Mouse (Mus musculus) limb, embryonic 14.5 days (tissue): ENCODE results near the gene Sirt6. TPM values are rescaled to one million over a fixed set of nuclear protein-coding genes. Genes with fewer than 3 reads are reported as not detected.

Source experiments
- ATAC-seq: fragments of 200-750 bp; cut with Nextera tagmentation; 2 replicates; pipeline ENCODE4 v1.8.0; 2017; ENCODE audit warnings: low read depth, moderate number of reproducible peaks, moderate TSS enrichment; ENCODE audit not compliant: low FRiP score
- DNase-seq: peaks from one replicate; pipeline ENCODE4 v3.0.0-alpha.2; 2015; ENCODE audit warnings: low spot score
- H3K27ac ChIP-seq: fragments of 300-500 bp; sonication (generic); replicated peaks from 2 replicates; pipeline ENCODE4 v1.5.1; 2014; ENCODE audit warnings: low read depth, mild to moderate bottlenecking, low read length, moderate library complexity, mixed read lengths
- H3K27me3 ChIP-seq: fragments of 300-500 bp; sonication (generic); 2 replicates; pipeline ENCODE4 v1.6.1; 2014; ENCODE audit warnings: low read length, mixed read lengths; ENCODE audit not compliant: control insufficient read depth, insufficient read depth
- H3K36me3 ChIP-seq: fragments of 300-500 bp; sonication (generic); 2 replicates; pipeline ENCODE4 v1.6.1; 2014; ENCODE audit warnings: mild to moderate bottlenecking, low read length, moderate library complexity, mixed read lengths; ENCODE audit not compliant: control insufficient read depth, insufficient read depth
- H3K4me1 ChIP-seq: fragments of 300-500 bp; sonication (generic); 2 replicates; pipeline ENCODE4 v1.6.1; 2014; ENCODE audit warnings: antibody characterized with exemption, low read length, mixed read lengths; ENCODE audit not compliant: control insufficient read depth, insufficient read depth
- H3K4me2 ChIP-seq: fragments of 300-500 bp; sonication (generic); replicated peaks from 2 replicates; pipeline ENCODE4 v1.6.1; 2014; ENCODE audit warnings: low read depth, mild to moderate bottlenecking, low read length, moderate library complexity; ENCODE audit not compliant: severe bottlenecking
- H3K4me3 ChIP-seq: fragments of 300-500 bp; sonication (generic); replicated peaks from 2 replicates; pipeline ENCODE4 v1.5.1; 2014; ENCODE audit warnings: low read length
- H3K9ac ChIP-seq: fragments of 300-500 bp; sonication (generic); 2 replicates; pipeline ENCODE4 v1.6.1; 2014; ENCODE audit warnings: mild to moderate bottlenecking, low read depth, low read length, moderate library complexity; ENCODE audit not compliant: severe bottlenecking
- H3K9me3 ChIP-seq: fragments of 300-500 bp; sonication (generic); 2 replicates; pipeline ENCODE4 v1.6.1; 2016; ENCODE audit warnings: low read length; ENCODE audit not compliant: control insufficient read depth
- POLR2A ChIP-seq: fragments of 200-500 bp; IDR thresholded peaks from 2 replicates; pipeline ENCODE4 v1.8.0; 2012; ENCODE audit warnings: inconsistent platforms, mild to moderate bottlenecking, moderate library complexity, borderline replicate concordance; ENCODE audit not compliant: insufficient read depth, insufficient read length; ENCODE audit errors: extremely low read depth
- WGBS: fragments of 180-500 bp; shearing (Covaris S2); extraction: QIAGEN DNeasy Blood & Tissue Kit; methylation state at CpG from one replicate; pipeline ENCODE4 v1.1.7; 2014; 5-methylcytosine and 5-hydroxymethylcytosine counted together
- polyA plus RNA-seq, 2 experiments: library from polyadenylated mRNA; depleted of rRNA in 1 of 2; stranded (reverse) in 1 of 2; unstranded in 1 of 2; fragments of >200 nt; fragmentation: Nextera tagmentation in 1 of 2; extraction: Ambion mirVana in 1 of 2; gene quantifications; 2 replicates each; pipeline versions ENCODE4 v1.2.1 to v1.2.3; 2012 to 2014

Gene Sirt6
- polyA plus RNA-seq, 2 experiments: 39.5 to 70.7 TPM

DNA sequence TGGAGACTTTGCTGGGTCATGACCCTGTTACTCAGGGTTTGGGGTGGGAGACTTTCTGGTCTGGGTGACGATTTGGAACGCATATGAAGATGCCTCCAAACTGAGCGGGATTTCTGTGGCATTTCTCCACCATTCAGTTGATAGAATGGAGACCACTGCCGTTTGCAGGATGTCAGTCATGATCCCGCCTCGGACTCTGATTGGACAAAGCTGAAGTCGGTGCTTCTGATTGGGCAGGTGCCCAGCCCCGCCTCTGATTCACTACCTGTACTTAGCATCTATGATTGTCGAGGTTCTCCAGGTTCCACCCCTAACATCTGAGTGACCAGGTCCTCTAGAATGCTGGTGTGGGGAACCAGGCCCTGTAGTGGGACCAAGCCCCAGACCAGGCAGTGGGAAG is 6.8 kb downstream of the Sirt6 start:
- Histone ChIP-seq H3K9me3 (no peaks in the 10 kb centered on the region), H3K9ac (no peak overlapping the region), H3K4me1 (peaks cover 3% of the 10 kb centered on the region; the same call in 1 of the 2 replicates), H3K36me3 (peaks cover 48% of the 10 kb centered on the region), H3K4me3 (no peak overlapping the region), H3K4me2 (no peak overlapping the region), H3K27me3 (no peaks in the 10 kb centered on the region), H3K27ac (no peak overlapping the region)
- no peak for ATAC-seq
- WGBS: 49% methylated on average over 9 of the region's 9 CpGs
- no peak for TF ChIP-seq POLR2A
- no peak for DNase-seq

DNA sequence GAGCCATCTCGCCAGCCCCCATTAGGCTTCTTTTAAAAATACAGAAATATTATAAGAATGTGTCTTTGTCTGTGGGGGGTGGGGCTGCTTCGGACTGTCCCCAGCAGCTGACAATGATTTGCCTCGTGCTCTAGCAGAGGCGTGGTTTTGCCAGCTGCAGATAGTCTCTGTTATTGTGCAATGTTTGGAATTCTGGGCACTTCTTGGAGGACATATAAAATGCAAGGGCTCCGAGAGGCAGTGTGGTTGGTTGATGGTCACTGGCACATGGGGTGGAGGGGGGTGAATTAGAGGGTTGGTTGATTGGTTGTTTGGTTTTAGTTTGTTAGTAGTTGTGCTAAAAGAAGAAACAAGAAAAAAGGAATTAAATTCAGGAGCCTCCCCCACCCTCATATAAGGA is 7.6 kb downstream of the Sirt6 start:
- Histone ChIP-seq H3K36me3 (peaks cover 40% of the 10 kb centered on the region), H3K9me3 (no peaks in the 10 kb centered on the region), H3K27me3 (no peaks in the 10 kb centered on the region), H3K4me1 (peaks cover 11% of the 10 kb centered on the region), H3K9ac (no peak overlapping the region), H3K4me2 (no peak overlapping the region), H3K4me3 (no peak overlapping the region), H3K27ac (no peak overlapping the region)
- no peak for TF ChIP-seq POLR2A
- no peak for ATAC-seq
- no peak for DNase-seq
- WGBS: 75% methylated on average over 5 of the region's 5 CpGs

DNA sequence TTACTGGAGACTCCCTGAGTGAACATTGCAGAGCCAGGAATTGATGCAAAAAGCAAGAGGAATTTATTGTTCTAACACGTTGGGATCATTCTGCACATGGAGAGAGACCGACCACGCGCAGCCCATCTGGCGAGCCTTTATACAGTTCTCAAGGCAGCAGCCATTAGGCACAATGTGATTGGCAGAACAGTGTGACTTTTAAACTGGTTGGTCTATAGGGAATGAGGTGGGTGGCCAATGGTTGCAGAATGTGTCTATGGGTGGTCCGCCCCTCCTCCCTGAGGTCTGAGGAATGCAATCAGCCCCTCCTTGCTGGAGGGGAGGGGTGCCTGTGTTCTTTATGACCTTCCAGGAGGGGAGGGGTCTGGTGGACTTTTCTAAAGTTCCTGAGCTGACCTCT is 12.1 kb downstream of the Sirt6 start:
- Histone ChIP-seq H3K36me3 (no peaks in the 10 kb centered on the region), H3K9ac (no peak overlapping the region), H3K27me3 (no peaks in the 10 kb centered on the region), H3K27ac (peak overlapping the region; percentile 40; the same call in 1 of the 2 replicates), H3K4me1 (peaks cover 12% of the 10 kb centered on the region), H3K9me3 (no peaks in the 10 kb centered on the region), H3K4me3 (no peak overlapping the region), H3K4me2 (no peak overlapping the region)
- peak; percentile 66 for DNase-seq
- ATAC-seq: peak; percentile 75
- WGBS: 19% methylated on average over 6 of the region's 6 CpGs
- no peak for TF ChIP-seq POLR2A

DNA sequence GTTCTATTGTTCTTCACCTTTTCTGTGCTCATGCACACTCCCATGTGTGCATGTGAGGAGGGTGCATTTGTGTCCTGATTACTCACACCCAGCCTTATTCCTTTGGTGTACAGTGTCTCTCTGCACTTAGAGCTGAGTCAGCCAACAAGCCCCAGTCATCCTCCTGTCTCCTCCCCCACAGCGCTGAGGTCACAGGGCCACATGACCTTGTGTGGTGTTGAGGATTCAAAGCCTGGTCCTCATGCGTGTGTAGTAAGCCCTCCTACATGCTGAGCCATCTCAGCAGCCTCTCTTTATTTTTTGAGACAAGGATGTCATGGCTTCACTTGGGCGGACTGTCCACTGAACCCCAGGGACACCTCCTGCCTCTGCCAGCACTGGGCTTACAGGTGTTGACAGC is 14.8 kb downstream of the Sirt6 start:
- 63% methylated on average over 3 of the region's 3 CpGs for WGBS
- no peak for DNase-seq
- ATAC-seq: no peak
- no peaks in the 10 kb centered on the region for H3K36me3 ChIP-seq
- H3K27ac ChIP-seq: no peak overlapping the region
- no peak for TF ChIP-seq POLR2A
- no peak overlapping the region for H3K9ac ChIP-seq
- no peaks in the 10 kb centered on the region for H3K9me3 ChIP-seq
- H3K4me1 ChIP-seq: peaks cover 12% of the 10 kb centered on the region
- H3K4me2 ChIP-seq: no peak overlapping the region
- H3K27me3 ChIP-seq: no peaks in the 10 kb centered on the region
- H3K4me3 ChIP-seq: no peak overlapping the region

DNA sequence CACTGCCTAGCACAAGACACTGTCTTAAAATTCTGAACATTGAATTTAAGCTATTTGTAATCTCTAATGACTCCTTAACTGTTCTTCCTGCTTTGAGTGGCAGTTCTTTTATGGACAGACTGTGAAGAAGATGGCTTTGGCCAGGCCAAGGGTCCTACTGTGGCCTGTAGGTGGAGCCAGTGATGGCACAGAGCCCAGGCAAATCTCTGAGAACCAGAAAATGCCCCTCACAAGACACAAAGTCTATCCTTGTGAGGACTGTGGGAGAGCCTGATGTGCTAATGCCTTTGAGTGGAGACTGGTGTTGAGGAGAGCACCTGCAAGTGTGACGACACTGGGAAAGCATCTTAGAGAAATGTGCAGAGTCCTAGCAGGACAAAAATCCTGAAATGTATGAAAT is 19.3 kb downstream of the Sirt6 start:
- no peak overlapping the region for H3K9ac ChIP-seq
- H3K4me2 ChIP-seq: no peak overlapping the region
- no peak for TF ChIP-seq POLR2A
- H3K27me3 ChIP-seq: no peaks in the 10 kb centered on the region
- H3K36me3 ChIP-seq: no peaks in the 10 kb centered on the region
- H3K4me1 ChIP-seq: peaks cover 14% of the 10 kb centered on the region
- WGBS: 88% methylated on average over 1 of the region's 1 CpGs
- ATAC-seq (no peak), DNase-seq (no peak)
- H3K9me3 ChIP-seq: no peaks in the 10 kb centered on the region
- H3K4me3 ChIP-seq: no peak overlapping the region
- H3K27ac ChIP-seq: no peak overlapping the region

DNA sequence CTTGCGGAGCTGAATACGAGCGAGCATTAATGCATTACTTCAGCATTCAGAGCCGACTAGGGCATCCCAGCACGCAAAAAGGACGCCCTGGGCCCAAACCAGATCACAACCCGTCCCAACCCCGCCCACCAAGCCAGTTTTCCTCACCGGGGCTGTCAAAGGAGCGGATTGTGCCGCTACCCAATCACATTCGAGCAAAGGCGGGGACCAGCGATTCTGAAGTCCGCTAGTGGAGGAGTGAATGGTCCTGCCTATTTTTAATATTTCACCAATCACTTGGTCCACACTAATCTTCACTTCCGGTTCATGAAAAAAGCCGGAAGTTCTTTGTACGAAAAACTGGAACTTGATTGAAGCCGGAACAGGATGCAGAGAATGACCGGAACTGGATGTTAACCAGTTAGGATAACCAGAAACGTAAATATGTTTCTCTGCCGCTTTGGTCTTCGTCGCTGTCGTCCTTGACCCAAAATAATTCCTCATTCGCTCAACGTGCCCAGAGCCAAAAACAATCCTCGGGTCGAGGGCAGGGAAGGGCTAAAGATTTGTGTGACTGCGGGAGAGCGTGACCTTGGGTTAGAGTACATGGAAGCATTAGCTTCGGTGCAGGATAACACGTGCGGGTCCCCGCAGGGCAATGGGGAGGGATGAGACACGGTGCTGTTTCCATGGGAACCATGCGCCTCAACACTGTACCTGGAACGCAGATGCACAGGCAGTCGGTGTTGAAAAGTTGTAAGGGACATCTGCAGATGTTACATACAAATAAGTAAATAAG is 21.4 kb downstream of the Sirt6 start, which contains the start of gene BC025920:
TSS of gene BC025920 (plus strand) at position 297 of the 778 bp plus-strand sequence.
- Histone ChIP-seq H3K4me1 (peaks cover 23% of the 10 kb centered on the region), H3K4me3 (peak within 1 kb of the TSS; percentile 62), H3K27ac (peak within 1 kb of the TSS; percentile 91), H3K9ac (peak within 1 kb of the TSS; percentile 60), H3K36me3 (no peaks in the 10 kb centered on the region), H3K4me2 (peak within 1 kb of the TSS; percentile 97), H3K9me3 (no peaks in the 10 kb centered on the region), H3K27me3 (no peaks in the 10 kb centered on the region)
- under 1% methylated on average over 39 of the region's 39 CpGs for WGBS
- peak; percentile 98 for DNase-seq
- peak; percentile 88 for ATAC-seq
- no peak for TF ChIP-seq POLR2A
